Mouse (Mus musculus) megakaryocyte, embryonic 14.5 days (primary cell): ENCODE data around the gene Ptpn3.

Experiments used
- FLI1 ChIP-seq: IDR thresholded peaks from 2 replicates; pipeline ENCODE4 v1.6.1; 2012; ENCODE audit warnings: low read length, inconsistent platforms, mixed read lengths
- GATA1 ChIP-seq: IDR thresholded peaks from 3 replicates; pipeline ENCODE4 v1.6.1; 2012; ENCODE audit warnings: mixed read lengths, low read length, inconsistent platforms, borderline replicate concordance

GRCm38 (mm10) chr4:57306260-57306659, 4.6 kb upstream of the Ptpn3 start:
- no peak for TF ChIP-seq GATA1
- no peak for TF ChIP-seq FLI1
